Mouse (Mus musculus) E14TG2a.4 (cell line): Measurements from ENCODE around the gene Khsrp.

Experiments used
- CTCF ChIP-seq: conservative IDR thresholded peaks from 2 replicates; pipeline ENCODE4 v1.5.1; 2014; ENCODE audit warnings: low read length
- POU5F1 ChIP-seq: IDR thresholded peaks from 2 replicates; pipeline ENCODE4 v1.6.1; 2014; ENCODE audit warnings: low read length, borderline replicate concordance

DNA sequence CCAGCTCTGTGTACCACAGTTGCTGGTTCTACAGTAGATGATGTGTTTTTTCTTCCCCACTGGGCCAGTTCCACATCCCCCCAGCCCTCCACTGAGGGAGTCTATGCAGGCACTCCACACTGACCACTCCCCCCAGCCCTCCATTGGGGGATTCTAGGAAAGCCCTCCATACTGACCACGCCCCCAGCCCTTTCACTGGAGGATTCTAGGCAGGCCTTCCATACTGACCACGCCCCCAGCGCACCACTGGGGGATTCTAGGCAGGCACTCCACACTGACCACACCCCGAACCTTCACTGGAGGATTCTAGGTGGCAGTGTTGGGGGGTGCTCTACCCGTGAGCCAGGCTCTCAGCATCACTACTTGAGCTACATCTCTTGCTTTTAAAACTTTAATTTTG, 16.1 kb upstream of the Khsrp start:
- TF ChIP-seq CTCF: no peak
- no peak for TF ChIP-seq POU5F1
